Mouse (Mus musculus) liver, embryonic 14.5 days (tissue): ENCODE measurements around the gene Tbl1x.

ENCODE experiments used
- CTCF ChIP-seq: IDR thresholded peaks from 2 replicates; pipeline ENCODE4 v1.5.1; 2016; ENCODE audit warnings: antibody characterized with exemption, low read depth, control low read depth
- EP300 ChIP-seq: IDR thresholded peaks from 2 replicates; pipeline ENCODE4 v1.6.1; 2016; ENCODE audit warnings: antibody characterized with exemption, low read depth

GRCm38 (mm10) chrX:77566739-77567138, 55.9 kb downstream of the Tbl1x start:
- TF ChIP-seq CTCF (no peak), EP300 (no peak)
